Mouse (Mus musculus) heart, embryonic 13.5 days (tissue): ENCODE measurements around the gene Masp2. TPM values are rescaled to one million over a fixed set of nuclear protein-coding genes. Genes with fewer than 3 reads are reported as not detected.

ENCODE experiments used
- ATAC-seq: fragments of 200-750 bp; cut with Nextera tagmentation; 2 replicates; pipeline ENCODE4 v1.8.0; 2017; ENCODE audit warnings: moderate TSS enrichment; ENCODE audit not compliant: insufficient number of reproducible peaks, low FRiP score, low TSS enrichment; ENCODE audit errors: extremely low read depth
- H3K27ac ChIP-seq: fragments of 300-500 bp; sonication (generic); replicated peaks from 2 replicates; pipeline ENCODE4 v1.5.1; 2015; ENCODE audit warnings: moderate library complexity, mild to moderate bottlenecking, inconsistent platforms
- H3K27me3 ChIP-seq: fragments of 300-500 bp; sonication (generic); replicated peaks from 2 replicates; pipeline ENCODE4 v1.6.1; 2015; ENCODE audit warnings: mild to moderate bottlenecking, inconsistent platforms
- H3K36me3 ChIP-seq: fragments of 300-500 bp; sonication (generic); 2 replicates; pipeline ENCODE4 v1.6.1; 2015; ENCODE audit warnings: mild to moderate bottlenecking, inconsistent platforms
- H3K4me1 ChIP-seq: fragments of 300-500 bp; sonication (generic); 2 replicates; pipeline ENCODE4 v1.6.1; 2015; ENCODE audit warnings: inconsistent platforms
- H3K4me2 ChIP-seq: fragments of 300-500 bp; sonication (generic); 2 replicates; pipeline ENCODE4 v1.6.1; 2015; ENCODE audit warnings: inconsistent platforms, mild to moderate bottlenecking, moderate library complexity
- H3K4me3 ChIP-seq: fragments of 300-500 bp; sonication (generic); 2 replicates; pipeline ENCODE4 v1.5.1; 2015; ENCODE audit warnings: moderate library complexity, mild to moderate bottlenecking, inconsistent platforms
- H3K9ac ChIP-seq: fragments of 300-500 bp; sonication (generic); 2 replicates; pipeline ENCODE4 v1.6.1; 2015; ENCODE audit warnings: inconsistent platforms, mild to moderate bottlenecking, moderate library complexity
- H3K9me3 ChIP-seq: fragments of 300-500 bp; sonication (generic); 2 replicates; pipeline ENCODE4 v1.6.1; 2016; ENCODE audit warnings: inconsistent platforms
- whole genome bisulfite sequencing: fragments of 180-500 bp; shearing (Covaris S2); methylation state at CpG from one replicate; pipeline ENCODE4 v1.1.7; 2015; ENCODE audit warnings: mixed read lengths; 5-methylcytosine and 5-hydroxymethylcytosine counted together
- polyA plus RNA-seq: library from polyadenylated mRNA; unstranded; fragments of >200 nt; fragmentation: Nextera tagmentation; extraction: Ambion mirVana; gene quantifications from 2 replicates; pipeline ENCODE4 v1.2.1, GENCODE M21; 2015

The Masp2 gene
- polyA plus RNA-seq, 1 experiment from 2014 or later, result not detected

DNA sequence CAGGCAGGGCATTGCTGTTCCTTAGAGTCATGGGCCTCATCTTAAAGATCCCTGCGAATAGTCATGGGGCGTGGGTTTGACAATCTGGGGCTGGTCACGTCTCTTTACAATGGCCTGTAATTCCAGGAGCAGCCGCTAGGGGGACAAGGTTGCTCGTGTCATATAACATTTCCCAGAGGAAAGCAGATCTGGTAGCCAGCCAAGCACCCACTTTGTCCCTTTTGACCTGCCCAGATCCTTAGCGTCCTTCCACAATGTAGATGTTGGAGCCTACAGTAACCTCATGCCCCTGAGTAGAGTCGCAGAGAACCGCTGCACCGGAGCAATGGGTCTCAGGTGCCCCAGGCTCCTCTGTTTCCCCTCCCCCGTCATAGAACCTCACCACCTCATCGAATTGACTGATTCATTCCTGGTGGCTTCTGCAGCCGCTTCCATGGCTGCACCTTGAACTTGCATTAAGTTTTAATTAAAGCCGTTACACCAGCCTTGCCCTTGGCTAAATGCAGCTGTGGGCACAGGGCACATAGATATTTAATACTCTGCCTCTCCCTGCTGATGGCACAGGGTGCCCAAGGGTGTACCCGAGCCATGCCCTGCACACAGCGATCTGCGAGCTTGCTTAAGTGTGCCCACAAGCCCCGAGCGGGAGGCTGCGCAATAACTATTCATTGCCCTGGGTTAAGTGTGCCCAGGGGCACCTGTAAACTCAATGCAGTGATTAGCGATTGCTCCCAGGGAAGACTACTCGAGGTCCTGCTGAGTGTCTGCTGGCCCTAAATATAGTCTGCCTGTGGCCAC, 60.0 kb downstream of the Masp2 start:
- H3K36me3 ChIP-seq, result no peaks in the 10 kb centered on the region
- peaks cover 35% of the 10 kb centered on the region for H3K4me1 ChIP-seq
- H3K27me3 ChIP-seq, result peaks cover 5% of the 10 kb centered on the region
- H3K4me2 ChIP-seq, result peak overlapping the region; percentile 54
- peak overlapping the region; percentile 9; the same call in 1 of the 2 replicates for H3K9ac ChIP-seq
- 27% methylated on average over 21 of the region's 21 CpGs for WGBS
- H3K9me3 ChIP-seq, result no peaks in the 10 kb centered on the region
- H3K27ac ChIP-seq, result peak overlapping the region; percentile 50; the same call in 1 of the 2 replicates
- H3K4me3 ChIP-seq, result peak overlapping the region; percentile 13; the same call in 1 of the 2 replicates
- ATAC-seq, result no peak

DNA sequence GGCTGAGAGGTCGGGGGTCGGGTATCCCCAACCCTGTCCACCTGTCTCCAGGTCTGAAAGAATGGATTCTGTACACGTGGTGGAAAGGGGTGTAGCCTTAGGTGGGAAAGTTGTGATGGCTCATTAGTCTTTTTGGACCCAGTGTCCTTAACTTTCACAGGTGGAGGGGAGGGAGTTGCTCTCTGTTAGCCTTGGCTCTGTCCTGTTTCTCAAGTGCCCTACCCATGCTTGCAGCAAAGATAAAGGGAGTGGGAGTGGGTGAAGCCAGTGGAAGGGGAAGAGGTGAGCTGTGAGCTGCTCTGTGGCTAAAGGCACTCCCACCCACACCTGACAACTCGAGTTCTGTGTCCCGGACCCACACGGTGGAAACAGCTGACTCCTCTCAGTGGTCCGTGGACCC, 61.0 kb downstream of the Masp2 start:
- Histone ChIP-seq H3K9me3 (no peaks in the 10 kb centered on the region), H3K27me3 (peaks cover 5% of the 10 kb centered on the region), H3K27ac (no peak overlapping the region), H3K36me3 (no peaks in the 10 kb centered on the region), H3K4me3 (no peak overlapping the region), H3K9ac (no peak overlapping the region), H3K4me2 (no peak overlapping the region), H3K4me1 (peaks cover 38% of the 10 kb centered on the region)
- 77% methylated on average over 7 of the region's 7 CpGs for WGBS
- no peak for ATAC-seq

DNA sequence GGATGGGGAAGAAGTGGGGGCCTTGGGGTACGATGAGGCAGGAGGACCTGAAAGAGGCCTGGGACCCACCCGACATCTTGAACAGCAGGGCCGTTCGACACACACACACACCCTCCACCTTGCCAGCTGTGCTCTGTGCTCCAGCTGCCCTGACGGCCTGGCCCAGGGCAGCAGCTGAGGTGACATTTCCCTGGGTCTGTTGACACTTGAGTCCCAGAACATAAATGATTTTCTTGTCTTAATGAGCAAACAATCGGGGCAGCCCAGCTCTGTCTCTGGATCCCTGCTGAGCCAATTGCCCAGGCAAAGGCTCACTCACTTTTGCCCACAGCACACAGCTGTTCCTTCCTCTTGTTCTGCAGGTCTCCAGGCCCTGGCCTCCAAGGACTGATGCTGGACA, 61.7 kb downstream of the Masp2 start:
- ATAC-seq, result no peak
- H3K4me1 ChIP-seq, result peaks cover 45% of the 10 kb centered on the region
- no peaks in the 10 kb centered on the region for H3K9me3 ChIP-seq
- 69% methylated on average over 6 of the region's 6 CpGs for WGBS
- H3K27me3 ChIP-seq, result peaks cover 5% of the 10 kb centered on the region
- H3K9ac ChIP-seq, result no peak overlapping the region
- H3K36me3 ChIP-seq, result no peaks in the 10 kb centered on the region
- H3K27ac ChIP-seq, result no peak overlapping the region
- H3K4me2 ChIP-seq, result no peak overlapping the region
- H3K4me3 ChIP-seq, result no peak overlapping the region

Other genes with a start within 250 kb of the Masp2 start
- 20.0 and 20.6 TPM in 2 replicates for gene Ubiad1, start 157.8 kb upstream of the Masp2 start, polyA plus RNA-seq
- gene Mtor, start 153.9 kb upstream of the Masp2 start, polyA plus RNA-seq, result 11.7 and 11.9 TPM in 2 replicates
- gene Angptl7, start 102.1 kb upstream of the Masp2 start, polyA plus RNA-seq, result 9.3 and 10.4 TPM in 2 replicates
- 61.3 and 62.5 TPM in 2 replicates for gene Exosc10, start 44.1 kb upstream of the Masp2 start, polyA plus RNA-seq
- gene Srm, start 11.1 kb upstream of the Masp2 start, polyA plus RNA-seq, result 122 and 131 TPM in 2 replicates
- 170 and 176 TPM in 2 replicates for gene Tardbp, start 24.5 kb downstream of the Masp2 start, polyA plus RNA-seq
- 0.17 and 0.28 TPM in 2 replicates for gene Gm572, start 40.8 kb downstream of the Masp2 start, polyA plus RNA-seq
- gene Casz1, start 201.9 kb downstream of the Masp2 start, polyA plus RNA-seq, result 18.3 and 20.2 TPM in 2 replicates